Mouse (Mus musculus): ENCODE measurements around the gene Vmn1r17. TPM values are rescaled to one million over a fixed set of nuclear protein-coding genes. Genes with fewer than 3 reads are reported as not detected.
"Not testable (repeated sequence)": the region's sequence is repeated elsewhere in the genome, so short reads cannot be mapped to it uniquely, and the experiment has no call there.

The Vmn1r17 gene
- polyA plus RNA-seq (2014; fragmentation: Nextera tagmentation; extraction: Ambion mirVana) = not detected in 2 replicates

GRCm38 (mm10) chr6:57363627-57364026 lies at the start of gene Vmn1r17:
Vmn1r17 (minus strand) TSS chr6:57363727.
- Histone ChIP-seq H3K9me3 (replicated peaks; ENCODE audit: control insufficient read depth, low read length) (no peaks in the 10 kb centered on the region), H3K4me1 (ENCODE audit: control insufficient read depth, insufficient read depth, low read length) (no peaks in the 10 kb centered on the region), H3K27ac (ENCODE audit: low read depth, low read length) (no peak within 1 kb of the TSS), H3K4me3 (ENCODE audit: low read depth, low read length) (no peak within 1 kb of the TSS), H3K36me3 (ENCODE audit: control insufficient read depth, insufficient read depth, low read length) (no peaks in the 10 kb centered on the region), H3K4me2 (no peak within 1 kb of the TSS), H3K27me3 (ENCODE audit: control insufficient read depth, insufficient read depth, low read length) (no peaks in the 10 kb centered on the region), H3K9ac (ENCODE audit: low read depth, low read length) (no peak within 1 kb of the TSS)
- WGBS (ENCODE audit: insufficient replicate concordance) = 73% methylated on average over 1 of the region's 1 CpGs
- no peak for ATAC-seq (replicated peaks; ENCODE audit: insufficient number of reproducible peaks, low FRiP score, low TSS enrichment)

GRCm38 (mm10) chr6:57403480-57403879 lies 40.0 kb upstream of the Vmn1r17 start, which contains the start of gene Vmn1r19:
Vmn1r19 (plus strand) TSS chr6:57403780.
- H3K27ac ChIP-seq (ENCODE audit: low read depth, low read length); H3K4me3 ChIP-seq (ENCODE audit: low read depth, low read length); H3K4me2 ChIP-seq; H3K36me3 ChIP-seq (ENCODE audit: control insufficient read depth, insufficient read depth, low read length); H3K9ac ChIP-seq (ENCODE audit: low read depth, low read length); ATAC-seq (replicated peaks; ENCODE audit: insufficient number of reproducible peaks, low FRiP score, low TSS enrichment); H3K9me3 ChIP-seq (replicated peaks; ENCODE audit: control insufficient read depth, low read length); H3K27me3 ChIP-seq (ENCODE audit: control insufficient read depth, insufficient read depth, low read length); H3K4me1 ChIP-seq (ENCODE audit: control insufficient read depth, insufficient read depth, low read length): not testable (repeated sequence)
- 60% methylated on average over 3 of the region's 3 CpGs for WGBS (ENCODE audit: insufficient replicate concordance)

DNA sequence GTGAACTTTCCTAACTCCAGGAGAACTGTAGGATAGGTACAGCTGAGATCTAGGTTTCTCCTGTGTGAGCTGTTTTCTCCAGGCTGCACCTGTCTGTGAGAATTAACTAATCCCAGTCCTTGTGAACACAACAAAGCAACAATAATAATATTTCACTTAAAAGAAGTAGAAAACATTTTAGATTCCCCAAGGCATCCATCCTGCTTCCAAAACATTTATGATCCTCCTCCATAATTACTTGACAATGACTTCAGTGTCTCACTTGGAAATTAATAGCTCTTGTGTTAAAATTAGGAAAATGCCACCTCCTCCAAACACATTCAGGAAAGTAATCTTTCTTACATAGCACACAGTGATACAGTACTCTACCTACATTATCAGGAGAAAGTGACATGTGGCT lies 32.2 kb upstream of the Vmn1r17 start, which contains the start of gene Vmn1r18:
Gene Vmn1r18, minus strand, starts transcription at position 101 of the 400 bp plus-strand sequence.
- no peaks in the 10 kb centered on the region for H3K27me3 ChIP-seq (ENCODE audit: control insufficient read depth, insufficient read depth, low read length)
- no peaks in the 10 kb centered on the region for H3K9me3 ChIP-seq (replicated peaks; ENCODE audit: control insufficient read depth, low read length)
- no peaks in the 10 kb centered on the region for H3K4me1 ChIP-seq (ENCODE audit: control insufficient read depth, insufficient read depth, low read length)
- ATAC-seq (replicated peaks; ENCODE audit: insufficient number of reproducible peaks, low FRiP score, low TSS enrichment) = no peak
- no peak within 1 kb of the TSS for H3K9ac ChIP-seq (ENCODE audit: low read depth, low read length)
- no peak within 1 kb of the TSS for H3K4me3 ChIP-seq (ENCODE audit: low read depth, low read length)
- H3K36me3 ChIP-seq (ENCODE audit: control insufficient read depth, insufficient read depth, low read length) = no peaks in the 10 kb centered on the region
- no peak within 1 kb of the TSS for H3K4me2 ChIP-seq
- no peak within 1 kb of the TSS for H3K27ac ChIP-seq (ENCODE audit: low read depth, low read length)

DNA sequence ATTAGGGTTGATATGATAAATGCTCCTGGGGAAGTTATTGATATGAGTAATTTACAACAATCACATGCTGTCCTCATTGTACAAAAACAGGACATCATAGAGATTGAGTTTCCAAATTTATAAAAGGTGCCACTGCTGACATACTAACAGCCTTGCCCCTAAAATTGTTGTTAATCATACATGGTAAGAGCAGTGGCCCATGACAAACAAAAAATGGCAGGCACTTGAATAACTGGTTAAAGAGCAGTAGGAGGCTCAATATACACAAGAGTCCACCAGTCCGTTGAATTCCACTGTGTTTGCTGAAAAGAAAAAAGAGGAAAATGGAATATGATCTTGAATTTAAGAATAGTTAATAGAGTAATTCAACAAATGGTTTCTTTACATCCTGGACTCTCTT lies 4.0 kb upstream of the Vmn1r17 start:
- no peak for ATAC-seq (replicated peaks; ENCODE audit: insufficient number of reproducible peaks, low FRiP score, low TSS enrichment)
- no peak overlapping the region for H3K4me2 ChIP-seq
- H3K9me3 ChIP-seq (replicated peaks; ENCODE audit: control insufficient read depth, low read length) = no peaks in the 10 kb centered on the region
- no peak overlapping the region for H3K27ac ChIP-seq (ENCODE audit: low read depth, low read length)
- no peaks in the 10 kb centered on the region for H3K4me1 ChIP-seq (ENCODE audit: control insufficient read depth, insufficient read depth, low read length)
- H3K27me3 ChIP-seq (ENCODE audit: control insufficient read depth, insufficient read depth, low read length) = no peaks in the 10 kb centered on the region
- no peaks in the 10 kb centered on the region for H3K36me3 ChIP-seq (ENCODE audit: control insufficient read depth, insufficient read depth, low read length)
- H3K4me3 ChIP-seq (ENCODE audit: low read depth, low read length) = no peak overlapping the region
- H3K9ac ChIP-seq (ENCODE audit: low read depth, low read length) = no peak overlapping the region
- WGBS (ENCODE audit: insufficient replicate concordance) = 76% methylated on average over 1 of the region's 1 CpGs

DNA sequence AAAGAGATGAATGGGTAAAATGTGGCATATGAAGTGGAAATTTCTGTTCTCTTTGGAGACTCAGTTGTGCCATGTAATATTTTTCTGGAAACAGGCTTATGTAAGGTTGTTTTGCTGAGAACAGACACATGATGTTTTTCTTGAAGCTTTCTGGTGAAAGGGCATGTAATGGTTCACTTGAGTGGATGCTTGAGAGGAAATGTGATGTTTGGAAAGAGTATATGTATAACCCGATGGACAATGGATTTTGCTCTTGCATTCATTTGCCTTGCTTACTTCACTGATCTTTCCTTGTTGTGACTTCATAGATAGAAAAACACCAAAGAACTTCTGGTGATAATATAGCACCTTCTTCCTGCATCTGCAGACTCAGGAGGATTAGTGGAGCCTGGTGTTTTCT lies 2.3 kb upstream of the Vmn1r17 start:
- not testable (repeated sequence) for H3K4me3 ChIP-seq (ENCODE audit: low read depth, low read length); H3K4me1 ChIP-seq (ENCODE audit: control insufficient read depth, insufficient read depth, low read length); ATAC-seq (replicated peaks; ENCODE audit: insufficient number of reproducible peaks, low FRiP score, low TSS enrichment); H3K36me3 ChIP-seq (ENCODE audit: control insufficient read depth, insufficient read depth, low read length); H3K4me2 ChIP-seq; H3K9ac ChIP-seq (ENCODE audit: low read depth, low read length); H3K27ac ChIP-seq (ENCODE audit: low read depth, low read length); H3K27me3 ChIP-seq (ENCODE audit: control insufficient read depth, insufficient read depth, low read length); H3K9me3 ChIP-seq (replicated peaks; ENCODE audit: control insufficient read depth, low read length)
- WGBS (ENCODE audit: insufficient replicate concordance) = 91% methylated on average over 1 of the region's 1 CpGs

- H3K4me1 ChIP-seq (ENCODE audit: control insufficient read depth, insufficient read depth, low read length) = no peaks in the 10 kb centered on the region
- no peak overlapping the region for H3K4me2 ChIP-seq
- H3K4me3 ChIP-seq (ENCODE audit: low read depth, low read length) = no peak overlapping the region
- H3K9ac ChIP-seq (ENCODE audit: low read depth, low read length) = no peak overlapping the region
- WGBS (ENCODE audit: insufficient replicate concordance) = 73% methylated on average over 2 of the region's 2 CpGs
- H3K27me3 ChIP-seq (ENCODE audit: control insufficient read depth, insufficient read depth, low read length) = no peaks in the 10 kb centered on the region
- H3K9me3 ChIP-seq (replicated peaks; ENCODE audit: control insufficient read depth, low read length) = no peaks in the 10 kb centered on the region
- H3K36me3 ChIP-seq (ENCODE audit: control insufficient read depth, insufficient read depth, low read length) = no peaks in the 10 kb centered on the region
- ATAC-seq (replicated peaks; ENCODE audit: insufficient number of reproducible peaks, low FRiP score, low TSS enrichment) = no peak
- no peak overlapping the region for H3K27ac ChIP-seq (ENCODE audit: low read depth, low read length)
These were observed 6.7 kb downstream of the Vmn1r17 start for GRCm38 (mm10) chr6:57356864-57357263.

DNA sequence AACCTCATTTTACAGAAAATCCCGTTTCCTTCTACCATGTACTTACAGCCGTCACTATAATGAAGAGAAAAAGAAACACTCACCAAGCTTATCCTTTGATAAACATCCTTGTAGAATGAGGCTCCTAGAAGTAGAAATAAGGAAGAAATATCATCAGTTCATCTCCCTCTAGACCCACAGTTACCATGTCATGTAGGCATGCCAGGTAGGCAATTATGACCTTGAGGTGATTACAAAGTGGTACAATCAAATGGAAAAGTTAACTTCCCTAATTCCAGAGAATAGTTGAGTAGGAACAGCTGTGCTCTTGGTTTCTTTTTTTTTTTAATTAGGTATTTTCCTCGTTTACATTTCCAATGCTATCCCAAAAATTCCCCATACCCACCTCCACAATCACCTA lies 34.1 kb downstream of the Vmn1r17 start, which contains the start of gene Vmn1r16:
Gene Vmn1r16, minus strand, starts transcription at position 101 of the 400 bp plus-strand sequence.
- Histone ChIP-seq H3K4me1 (ENCODE audit: control insufficient read depth, insufficient read depth, low read length) (no peaks in the 10 kb centered on the region), H3K4me3 (ENCODE audit: low read depth, low read length) (no peak within 1 kb of the TSS), H3K27ac (ENCODE audit: low read depth, low read length) (no peak within 1 kb of the TSS), H3K9me3 (replicated peaks; ENCODE audit: control insufficient read depth, low read length) (no peaks in the 10 kb centered on the region), H3K9ac (ENCODE audit: low read depth, low read length) (no peak within 1 kb of the TSS), H3K27me3 (ENCODE audit: control insufficient read depth, insufficient read depth, low read length) (no peaks in the 10 kb centered on the region), H3K36me3 (ENCODE audit: control insufficient read depth, insufficient read depth, low read length) (no peaks in the 10 kb centered on the region), H3K4me2 (no peak within 1 kb of the TSS)
- no peak for ATAC-seq (replicated peaks; ENCODE audit: insufficient number of reproducible peaks, low FRiP score, low TSS enrichment)
- 67% methylated on average over 3 of the region's 3 CpGs for WGBS (ENCODE audit: insufficient replicate concordance)

- no peaks in the 10 kb centered on the region for H3K9me3 ChIP-seq (replicated peaks; ENCODE audit: control insufficient read depth, low read length)
- no peak for ATAC-seq (replicated peaks; ENCODE audit: insufficient number of reproducible peaks, low FRiP score, low TSS enrichment)
- H3K4me3 ChIP-seq (ENCODE audit: low read depth, low read length) = no peak overlapping the region
- H3K9ac ChIP-seq (ENCODE audit: low read depth, low read length) = no peak overlapping the region
- no peak overlapping the region for H3K4me2 ChIP-seq
- no peaks in the 10 kb centered on the region for H3K27me3 ChIP-seq (ENCODE audit: control insufficient read depth, insufficient read depth, low read length)
- H3K27ac ChIP-seq (ENCODE audit: low read depth, low read length) = no peak overlapping the region
- no peaks in the 10 kb centered on the region for H3K4me1 ChIP-seq (ENCODE audit: control insufficient read depth, insufficient read depth, low read length)
- no peaks in the 10 kb centered on the region for H3K36me3 ChIP-seq (ENCODE audit: control insufficient read depth, insufficient read depth, low read length)
These were observed 37.4 kb downstream of the Vmn1r17 start for GRCm38 (mm10) chr6:57326176-57326575.
